Mouse (Mus musculus): Measurements from ENCODE around the gene Nek3.

GRCm38 (mm10) chr8:22147706-22148366 is 18.4 kb downstream of the Nek3 start:
- TF ChIP-seq CTCF (conservative IDR thresholded peaks at IDR 0.05; ENCODE audit: low read length) (no peak), POU5F1 (IDR thresholded peaks at IDR 0.05; ENCODE audit: borderline replicate concordance, low read length) (no peak)

Measured in E14TG2a.4 (cell line).